Mouse (Mus musculus) thymus, adult 2 months (tissue): ENCODE results near the gene Apoc1.

Experiments
- CTCF ChIP-seq: fragments of 200-500 bp; IDR thresholded peaks from 2 replicates; pipeline ENCODE4 v1.5.1; 2012; ENCODE audit warnings: mild to moderate bottlenecking, control low read depth, low read length, moderate library complexity, borderline replicate concordance; ENCODE audit not compliant: control insufficient read depth, poor library complexity, insufficient read depth; ENCODE audit errors: extremely low read depth
- POLR2A ChIP-seq: fragments of 200-500 bp; IDR thresholded peaks from 2 replicates; pipeline ENCODE4 v1.6.1; 2012; ENCODE audit warnings: mild to moderate bottlenecking, low read length, control low read depth, moderate library complexity; ENCODE audit not compliant: control insufficient read depth, poor library complexity, insufficient read depth; ENCODE audit errors: extremely low read depth

- TF ChIP-seq POLR2A: no peak
- no peak for TF ChIP-seq CTCF
Measured at GRCm38 (mm10) chr7:19716822-19717221, 24.4 kb upstream of the Apoc1 start.
